Mouse (Mus musculus): Measurements from ENCODE around the gene Pced1b. TPM values are rescaled to one million over a fixed set of nuclear protein-coding genes. Genes with fewer than 3 reads are reported as not detected.

Gene Pced1b
- 1.8 TPM for polyA plus RNA-seq (2014; fragmentation: Illumina TruSeq; extraction: RNeasy Lipid Tissue Mini Kit (QIAGEN cat#74804))

GRCm38 (mm10) chr15:97246911-97247790, at the start of gene Pced1b, which contains the start of gene Amigo2:
Gene Pced1b, plus strand, starts transcription at chr15:97247107.
Gene Amigo2, minus strand, starts transcription at chr15:97247287.

Other genes with a start within 250 kb of the Pced1b start
- 27.0 TPM for gene Slc38a4, start 191.2 kb upstream of the Pced1b start, polyA plus RNA-seq (2014; fragmentation: Illumina TruSeq; extraction: RNeasy Lipid Tissue Mini Kit (QIAGEN cat#74804))
- gene Amigo2, start 180 bp downstream of the Pced1b start, polyA plus RNA-seq (2014; fragmentation: Illumina TruSeq; extraction: RNeasy Lipid Tissue Mini Kit (QIAGEN cat#74804)): 18.7 TPM

All from ovary, adult 10 weeks (tissue).